Mouse (Mus musculus): Measurements from ENCODE around the gene Wdr74. TPM values are rescaled to one million over a fixed set of nuclear protein-coding genes. Genes with fewer than 3 reads are reported as not detected.
A peak's percentile ranks its signal among the peaks of the same experiment; 100 is the strongest.
"Not testable (repeated sequence)": the region's sequence is repeated elsewhere in the genome, so short reads cannot be mapped to it uniquely, and the experiment has no call there.

Gene Wdr74
- total and polyA plus RNA-seq, 2 experiments: 12.5 to 28.9 TPM

DNA sequence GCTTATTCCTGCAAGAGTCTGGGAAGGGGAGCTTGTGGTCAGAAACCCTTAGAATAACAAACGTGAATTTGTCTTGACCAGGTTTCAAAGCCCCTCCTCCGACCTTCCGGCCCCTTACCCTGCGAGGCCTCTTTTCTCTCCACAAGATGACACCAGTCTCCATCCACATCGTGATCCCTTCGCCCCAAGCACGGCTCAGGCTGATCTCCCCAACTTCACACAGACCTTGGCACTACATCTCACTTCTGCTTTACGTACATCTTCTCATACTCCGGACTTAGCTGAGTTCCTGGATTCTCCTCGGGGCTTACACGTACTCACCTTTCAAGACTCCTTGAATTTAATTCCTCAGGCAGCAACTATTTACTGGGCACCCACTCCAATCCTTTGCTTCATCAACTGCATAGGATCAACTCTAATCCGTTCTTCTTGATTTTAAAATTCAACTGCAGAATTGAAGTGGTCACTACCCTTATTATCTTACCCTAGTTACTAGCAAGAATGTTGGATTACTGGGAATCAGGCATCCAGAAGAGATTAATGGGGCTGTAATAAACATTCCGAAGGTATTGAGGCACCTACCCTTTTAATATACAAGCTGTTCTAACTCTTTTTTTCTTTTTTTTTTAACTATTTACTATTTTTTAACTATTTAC, 21.5 kb upstream of the Wdr74 start:
- no peaks in the 10 kb centered on the region for H3K27me3 ChIP-seq (ENCODE audit: control insufficient read depth, insufficient read depth, low read length)
- 24% methylated on average over 13 of the region's 13 CpGs for WGBS
- H3K4me3 ChIP-seq (ENCODE audit: insufficient read depth, low read depth, low read length): peak overlapping the region; percentile 94
- peak overlapping the region; percentile 29 for H3K9ac ChIP-seq (ENCODE audit: low read depth, low read length)
- H3K4me1 ChIP-seq (ENCODE audit: control insufficient read depth, insufficient read depth, low read length): peaks cover 5% of the 10 kb centered on the region
- no peaks in the 10 kb centered on the region; the same call in 1 of the 2 replicates for H3K79me2 ChIP-seq (ENCODE audit: control insufficient read depth, insufficient read depth, low read length)
- no peak for DNase-seq (ENCODE audit: extremely low read depth, low read depth, low spot score)
- H3K27ac ChIP-seq (replicated peaks; ENCODE audit: insufficient read depth, low read depth, low read length): no peak overlapping the region
- TF ChIP-seq CTCF (IDR thresholded peaks at IDR 0.05; ENCODE audit: low read depth, low read length): no peak
- peaks cover 16% of the 10 kb centered on the region; the same call in 1 of the 2 replicates for H3K36me3 ChIP-seq (ENCODE audit: control insufficient read depth, insufficient read depth, low read length)

DNA sequence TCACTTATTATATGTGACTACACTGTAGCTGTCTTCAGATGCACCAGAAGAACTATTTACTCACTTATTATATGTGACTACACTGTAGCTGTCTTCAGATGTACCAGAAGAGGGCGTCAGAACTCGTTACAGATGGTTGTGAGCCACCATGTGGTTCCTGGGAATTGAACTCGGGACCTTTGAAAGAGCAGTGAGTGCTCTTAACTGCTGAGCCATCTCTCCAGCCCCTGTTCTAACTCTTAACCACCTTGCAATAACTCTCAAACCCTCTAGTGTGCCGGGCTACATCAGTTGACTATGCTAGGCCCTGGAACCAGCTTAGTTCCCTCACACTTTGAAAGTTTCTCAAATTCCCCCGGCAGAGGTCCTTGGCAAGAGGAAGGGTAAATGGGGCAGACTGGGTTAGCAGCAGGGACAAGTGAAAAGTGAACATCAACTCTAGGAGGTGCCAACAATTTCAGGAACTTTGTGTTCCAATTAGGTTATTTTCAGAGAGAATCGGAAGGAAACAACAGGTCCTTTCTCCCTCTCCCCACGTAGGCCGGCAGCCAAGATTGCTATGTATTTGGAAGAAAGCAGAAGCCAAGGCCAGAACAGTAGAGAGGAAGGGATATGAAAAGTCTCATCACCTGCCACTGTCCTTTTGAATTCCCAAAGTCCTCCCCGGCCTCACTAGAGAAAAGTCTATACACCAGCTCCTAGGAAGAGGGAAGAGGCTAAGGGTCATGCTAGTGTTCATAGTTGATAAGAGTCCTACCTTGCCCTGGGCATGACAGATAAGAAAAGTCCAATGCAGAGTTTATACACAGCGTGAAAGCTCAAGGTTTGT, 20.8 kb upstream of the Wdr74 start:
- no peak for DNase-seq (ENCODE audit: extremely low read depth, low read depth, low spot score)
- no peaks in the 10 kb centered on the region; the same call in 1 of the 2 replicates for H3K79me2 ChIP-seq (ENCODE audit: control insufficient read depth, insufficient read depth, low read length)
- H3K36me3 ChIP-seq (ENCODE audit: control insufficient read depth, insufficient read depth, low read length): peaks cover 10% of the 10 kb centered on the region; the same call in 1 of the 2 replicates
- peaks cover 5% of the 10 kb centered on the region for H3K4me1 ChIP-seq (ENCODE audit: control insufficient read depth, insufficient read depth, low read length)
- H3K4me3 ChIP-seq (ENCODE audit: insufficient read depth, low read depth, low read length): no peak overlapping the region
- no peaks in the 10 kb centered on the region for H3K27me3 ChIP-seq (ENCODE audit: control insufficient read depth, insufficient read depth, low read length)
- 77% methylated on average over 10 of the region's 10 CpGs for WGBS
- H3K9ac ChIP-seq (ENCODE audit: low read depth, low read length): no peak overlapping the region
- no peak for TF ChIP-seq CTCF (IDR thresholded peaks at IDR 0.05; ENCODE audit: low read depth, low read length)
- no peak for TF ChIP-seq POLR2A (IDR thresholded peaks at IDR 0.05; ENCODE audit: extremely low read depth, insufficient read depth, low read length)
- H3K27ac ChIP-seq (replicated peaks; ENCODE audit: insufficient read depth, low read depth, low read length): no peak overlapping the region

DNA sequence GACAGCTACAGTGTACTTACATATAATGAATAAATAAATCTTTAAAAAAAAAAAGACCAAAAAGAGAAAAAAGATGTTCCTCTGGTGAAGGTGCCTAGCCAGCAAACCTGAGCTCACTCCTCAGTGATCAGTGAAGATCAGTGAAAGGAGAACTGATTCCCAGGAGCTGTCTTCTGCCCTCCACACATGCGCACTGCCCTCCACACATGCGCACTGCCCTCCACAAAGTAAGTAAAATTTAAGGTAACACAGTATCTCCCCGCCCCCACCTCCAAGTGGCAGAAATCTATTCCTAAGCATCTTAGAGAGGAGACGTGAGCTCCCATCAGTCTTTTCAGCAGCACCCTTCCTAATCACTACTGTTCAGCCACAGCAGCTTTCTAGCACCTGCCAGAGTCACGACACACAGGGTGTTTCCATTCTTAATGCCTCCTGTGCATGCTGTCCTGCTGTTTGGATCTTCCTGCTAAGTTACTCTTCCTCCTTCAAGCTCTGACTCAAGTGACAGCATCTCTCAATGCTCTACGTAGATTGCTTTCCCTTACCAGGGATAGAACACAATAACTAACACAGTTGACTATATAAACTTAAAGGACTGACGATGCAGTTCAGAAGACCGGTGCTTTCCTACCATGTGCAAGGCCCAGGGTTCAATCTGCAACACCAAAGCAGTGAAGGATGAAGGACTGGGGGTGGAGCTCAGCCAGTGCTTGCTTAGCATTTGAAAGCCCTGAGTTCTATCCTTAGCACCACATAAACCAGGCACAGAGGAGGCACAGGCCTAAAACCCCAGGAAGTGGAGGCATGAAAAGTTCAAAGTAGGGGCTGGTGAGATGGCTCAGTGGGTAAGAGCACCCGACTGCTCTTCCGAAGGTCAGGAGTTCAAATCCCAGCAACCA, 19.5 kb upstream of the Wdr74 start:
- H3K27me3 ChIP-seq (ENCODE audit: control insufficient read depth, insufficient read depth, low read length): no peaks in the 10 kb centered on the region
- H3K79me2 ChIP-seq (ENCODE audit: control insufficient read depth, insufficient read depth, low read length): no peaks in the 10 kb centered on the region; the same call in 1 of the 2 replicates
- no peak overlapping the region for H3K4me3 ChIP-seq (ENCODE audit: insufficient read depth, low read depth, low read length)
- TF ChIP-seq POLR2A (IDR thresholded peaks at IDR 0.05; ENCODE audit: extremely low read depth, insufficient read depth, low read length): no peak
- no peak for TF ChIP-seq CTCF (IDR thresholded peaks at IDR 0.05; ENCODE audit: low read depth, low read length)
- H3K27ac ChIP-seq (replicated peaks; ENCODE audit: insufficient read depth, low read depth, low read length): no peak overlapping the region
- peaks cover 3% of the 10 kb centered on the region; the same call in 1 of the 2 replicates for H3K36me3 ChIP-seq (ENCODE audit: control insufficient read depth, insufficient read depth, low read length)
- WGBS: 92% methylated on average over 10 of the region's 10 CpGs
- no peak for DNase-seq (ENCODE audit: extremely low read depth, low read depth, low spot score)
- H3K9ac ChIP-seq (ENCODE audit: low read depth, low read length): no peak overlapping the region
- peaks cover 5% of the 10 kb centered on the region for H3K4me1 ChIP-seq (ENCODE audit: control insufficient read depth, insufficient read depth, low read length)

DNA sequence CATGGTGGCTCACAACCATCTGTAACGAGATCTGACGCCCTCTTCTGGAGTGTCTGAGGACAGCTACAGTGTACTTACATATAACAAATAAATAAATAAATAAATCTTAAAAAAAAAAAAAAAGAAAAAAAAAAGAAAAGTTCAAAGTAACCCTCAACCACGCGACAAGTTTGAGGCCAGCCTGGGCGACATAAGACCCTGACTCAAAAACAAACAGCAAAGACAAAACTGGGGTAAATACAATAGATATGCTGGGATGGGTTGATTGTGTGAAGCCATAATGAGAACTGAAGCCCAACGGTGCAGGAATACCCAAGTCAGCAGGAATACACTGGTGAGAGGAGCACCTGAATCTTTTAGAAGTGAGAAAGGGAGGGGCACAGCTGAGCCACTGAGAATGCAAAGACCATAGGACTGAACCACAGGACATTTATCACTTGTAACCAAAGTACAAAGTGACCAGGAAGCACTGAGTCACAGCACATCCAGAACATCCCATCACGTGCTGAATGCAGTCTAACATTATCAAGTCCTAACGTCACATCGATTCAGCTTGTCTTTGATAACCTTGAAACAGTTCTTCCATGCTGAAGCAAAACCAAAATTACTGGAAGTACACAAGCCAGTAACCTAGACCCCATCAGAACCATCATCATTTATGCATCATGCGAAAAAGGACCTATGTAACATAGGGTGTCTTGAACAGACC, 18.7 kb upstream of the Wdr74 start:
- TF ChIP-seq POLR2A (IDR thresholded peaks at IDR 0.05; ENCODE audit: extremely low read depth, insufficient read depth, low read length) (no peak), CTCF (IDR thresholded peaks at IDR 0.05; ENCODE audit: low read depth, low read length) (no peak)
- H3K9ac ChIP-seq (ENCODE audit: low read depth, low read length): no peak overlapping the region
- H3K36me3 ChIP-seq (ENCODE audit: control insufficient read depth, insufficient read depth, low read length): peaks cover 3% of the 10 kb centered on the region; the same call in 1 of the 2 replicates
- WGBS: 81% methylated on average over 10 of the region's 10 CpGs
- DNase-seq (ENCODE audit: extremely low read depth, low read depth, low spot score): no peak
- no peak overlapping the region for H3K27ac ChIP-seq (replicated peaks; ENCODE audit: insufficient read depth, low read depth, low read length)
- peaks cover 3% of the 10 kb centered on the region; the same call in 1 of the 2 replicates for H3K4me1 ChIP-seq (ENCODE audit: control insufficient read depth, insufficient read depth, low read length)
- no peaks in the 10 kb centered on the region; the same call in 1 of the 2 replicates for H3K79me2 ChIP-seq (ENCODE audit: control insufficient read depth, insufficient read depth, low read length)
- no peaks in the 10 kb centered on the region for H3K27me3 ChIP-seq (ENCODE audit: control insufficient read depth, insufficient read depth, low read length)
- H3K4me3 ChIP-seq (ENCODE audit: insufficient read depth, low read depth, low read length): no peak overlapping the region

DNA sequence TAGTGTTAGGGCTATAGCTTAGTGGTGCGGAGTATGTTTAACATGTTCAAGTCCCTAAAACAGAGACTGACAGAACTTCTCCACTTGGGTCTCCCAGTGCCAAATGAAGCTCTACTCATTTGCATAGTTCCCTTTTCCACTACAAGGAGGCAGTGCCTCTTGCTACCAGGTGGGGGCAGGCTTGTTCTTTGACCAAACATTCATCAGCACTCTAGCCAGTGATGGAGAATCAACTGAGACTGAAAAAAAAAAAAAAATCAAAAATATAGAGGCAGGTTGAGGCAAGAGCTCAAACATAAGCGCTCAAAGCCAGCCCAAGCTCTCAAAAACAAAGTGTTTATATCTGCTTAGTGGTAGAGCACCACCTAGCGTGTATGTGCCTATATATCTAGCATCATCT, 17.3 kb upstream of the Wdr74 start:
- no peaks in the 10 kb centered on the region for H3K36me3 ChIP-seq (ENCODE audit: control insufficient read depth, insufficient read depth, low read length)
- no peak overlapping the region for H3K4me3 ChIP-seq (ENCODE audit: insufficient read depth, low read depth, low read length)
- H3K4me1 ChIP-seq (ENCODE audit: control insufficient read depth, insufficient read depth, low read length): peaks cover 7% of the 10 kb centered on the region; the same call in 1 of the 2 replicates
- no peaks in the 10 kb centered on the region for H3K27me3 ChIP-seq (ENCODE audit: control insufficient read depth, insufficient read depth, low read length)
- peak; percentile 65; the same call in 1 of the 2 replicates for TF ChIP-seq CTCF (IDR thresholded peaks at IDR 0.05; ENCODE audit: low read depth, low read length)
- no peak for TF ChIP-seq POLR2A (IDR thresholded peaks at IDR 0.05; ENCODE audit: extremely low read depth, insufficient read depth, low read length)
- no peak overlapping the region for H3K27ac ChIP-seq (replicated peaks; ENCODE audit: insufficient read depth, low read depth, low read length)
- DNase-seq (ENCODE audit: extremely low read depth, low read depth, low spot score): peak; percentile 55
- WGBS: 63% methylated on average over 3 of the region's 3 CpGs
- H3K79me2 ChIP-seq (ENCODE audit: control insufficient read depth, insufficient read depth, low read length): no peaks in the 10 kb centered on the region; the same call in 1 of the 2 replicates
- H3K9ac ChIP-seq (ENCODE audit: low read depth, low read length): no peak overlapping the region

DNA sequence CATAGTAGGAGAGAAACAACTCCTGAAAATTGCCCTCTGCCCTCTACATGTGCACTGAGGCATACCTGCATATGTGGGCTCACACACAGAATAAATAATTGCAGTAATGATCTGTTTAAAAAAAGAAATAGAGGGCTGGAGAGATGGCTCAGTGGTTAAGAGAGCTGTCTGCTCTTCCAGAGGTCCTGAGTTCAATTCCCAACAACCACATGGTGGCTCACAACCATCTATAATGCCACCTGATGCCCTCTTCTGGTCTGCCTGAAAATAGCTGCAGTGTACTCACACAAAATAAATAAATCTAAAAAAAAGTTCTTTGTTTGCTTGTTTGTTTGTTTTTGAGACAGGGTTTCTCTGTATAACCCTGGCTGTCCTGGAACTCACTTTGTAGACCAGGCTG, 16.6 kb upstream of the Wdr74 start:
- not testable (repeated sequence) for DNase-seq (ENCODE audit: extremely low read depth, low read depth, low spot score); H3K27me3 ChIP-seq (ENCODE audit: control insufficient read depth, insufficient read depth, low read length); H3K4me3 ChIP-seq (ENCODE audit: insufficient read depth, low read depth, low read length); H3K79me2 ChIP-seq (ENCODE audit: control insufficient read depth, insufficient read depth, low read length); H3K36me3 ChIP-seq (ENCODE audit: control insufficient read depth, insufficient read depth, low read length); H3K27ac ChIP-seq (replicated peaks; ENCODE audit: insufficient read depth, low read depth, low read length); H3K4me1 ChIP-seq (ENCODE audit: control insufficient read depth, insufficient read depth, low read length); H3K9ac ChIP-seq (ENCODE audit: low read depth, low read length)

All from liver, adult 2 months (tissue).